ENCODE assay signal across 23 mouse cellular contexts in the genomic region with DNA sequence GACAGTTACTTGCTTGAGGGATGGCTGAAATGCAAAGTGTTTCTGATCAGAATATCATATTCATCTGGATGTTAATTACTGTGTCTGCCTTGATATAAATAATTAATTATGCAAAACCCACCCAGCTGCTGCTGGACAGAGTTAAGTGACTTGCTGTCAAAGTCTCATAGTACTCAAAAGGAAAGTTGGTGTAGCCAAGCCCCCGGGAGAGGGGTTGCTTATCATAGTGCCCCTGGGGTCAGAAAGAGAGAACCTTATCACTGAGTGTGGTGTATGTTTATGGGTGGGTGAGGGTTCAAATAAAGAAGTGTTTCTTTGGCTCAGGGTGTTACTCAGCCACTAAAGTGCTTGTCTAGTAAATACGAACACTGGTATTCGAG.
DNase-seq lines count a peak whose midpoint lies in the region; ATAC-seq lines count a peak whose summit lies in the region.
"Had no signal": no experiment of that assay in that cellular context is flagged by ENCODE, and none has a peak within 500 bp of the region (broad histone marks: within the 10 kb centered on the region; RNA-seq: fewer than 3 reads in every experiment).

No protein-coding gene starts in this region.

- no peak overlapping the region for H3K4me3 ChIP-seq in forebrain, embryonic 11.5 days (ENCODE audit: low read depth, low read length)
- H3K4me3 ChIP-seq in forebrain, embryonic 10.5 days, result no peak overlapping the region
- H3K4me3 ChIP-seq in forebrain, embryonic 12.5 days (replicated peaks), result no peak overlapping the region
- no peak overlapping the region for H3K4me3 ChIP-seq in hindbrain, embryonic 11.5 days (ENCODE audit: low read depth, low read length)
- H3K4me3 ChIP-seq in midbrain, embryonic 13.5 days (replicated peaks), result no peak overlapping the region
- H3K4me3 ChIP-seq: embryonic facial prominence, embryonic 12.5 days; erythroblast, embryonic 14.5 days; left cerebral cortex, adult 2 months; limb, embryonic 10.5 days; megakaryocyte, embryonic 14.5 days; stomach, embryonic 15.5 days had no signal

- no peak for DNase-seq in forebrain, embryonic 11.5 days (ENCODE audit: low spot score)
- no peak for DNase-seq in forebrain, embryonic 10.5 days (ENCODE audit: extremely low spot score, low spot score)
- DNase-seq in hindbrain, embryonic 11.5 days (ENCODE audit: low spot score), result peak; percentile 8
- DNase-seq in thymus, adult 18-20 months, result no peak
- no peak for DNase-seq in urinary bladder, adult 18-20 months (ENCODE audit: low spot score in 2 of 2)
- DNase-seq: adrenal gland, adult 8-10 months; cerebellum, adult 9-10 months; gastrocnemius, postnatal 36 days; kidney, adult 18-20 months; kidney, postnatal 25 days; liver, postnatal 0 days; lung, postnatal 14 days; right cerebral cortex, postnatal 14 days; thymus, adult 2 months had no signal

- no peaks in the 10 kb centered on the region for H3K27me3 ChIP-seq in forebrain, embryonic 11.5 days (ENCODE audit: control insufficient read depth, insufficient read depth, low read length)
- no peaks in the 10 kb centered on the region for H3K27me3 ChIP-seq in forebrain, embryonic 10.5 days (ENCODE audit: poor library complexity, severe bottlenecking)
- H3K27me3 ChIP-seq in forebrain, embryonic 12.5 days, result no peaks in the 10 kb centered on the region
- H3K27me3 ChIP-seq in hindbrain, embryonic 11.5 days (ENCODE audit: control insufficient read depth, insufficient read depth, low read length), result no peaks in the 10 kb centered on the region
- H3K27me3 ChIP-seq in midbrain, embryonic 13.5 days, result no peaks in the 10 kb centered on the region
- H3K27me3 ChIP-seq: embryonic facial prominence, embryonic 12.5 days; megakaryocyte, embryonic 14.5 days; stomach, embryonic 15.5 days had no signal

- 0 out of 2 replicates have a peak overlapping the region, but pooled peaks have one; percentile 8 for H3K27ac ChIP-seq in forebrain, embryonic 11.5 days (ENCODE audit: low read depth, low read length)
- no peak overlapping the region for H3K27ac ChIP-seq in forebrain, embryonic 10.5 days
- peak overlapping the region; percentile 72 for H3K27ac ChIP-seq in forebrain, embryonic 12.5 days
- H3K27ac ChIP-seq in hindbrain, embryonic 11.5 days (ENCODE audit: low read depth, low read length), result peak overlapping the region; percentile 81
- H3K27ac ChIP-seq in midbrain, embryonic 13.5 days, result peak overlapping the region; percentile 63
- H3K27ac ChIP-seq: embryonic facial prominence, embryonic 12.5 days; left cerebral cortex, adult 2 months; limb, embryonic 10.5 days; stomach, embryonic 15.5 days had no signal

- H3K4me1 ChIP-seq in forebrain, embryonic 11.5 days (replicated peaks; ENCODE audit: control insufficient read depth, insufficient read depth, low read length), result no peaks in the 10 kb centered on the region
- H3K4me1 ChIP-seq in forebrain, embryonic 10.5 days, result no peaks in the 10 kb centered on the region
- peaks cover 12% of the 10 kb centered on the region for H3K4me1 ChIP-seq in forebrain, embryonic 12.5 days
- no peaks in the 10 kb centered on the region for H3K4me1 ChIP-seq in hindbrain, embryonic 11.5 days (replicated peaks; ENCODE audit: control insufficient read depth, insufficient read depth, low read length)
- peaks cover 18% of the 10 kb centered on the region for H3K4me1 ChIP-seq in midbrain, embryonic 13.5 days (replicated peaks)
- H3K4me1 ChIP-seq: embryonic facial prominence, embryonic 12.5 days; limb, embryonic 10.5 days; megakaryocyte, embryonic 14.5 days; stomach, embryonic 15.5 days had no signal

- no peak for ATAC-seq in forebrain, embryonic 11.5 days (replicated peaks; ENCODE audit: low FRiP score)
- ATAC-seq in forebrain, embryonic 12.5 days (ENCODE audit: low FRiP score), result no peak
- peak; percentile 14; the same call in 1 of the 2 replicates for ATAC-seq in hindbrain, embryonic 11.5 days (ENCODE audit: low FRiP score)
- ATAC-seq in midbrain, embryonic 13.5 days, result peak; percentile 58
- no peak for ATAC-seq in monocyte, adult 5-6 weeks (replicated peaks; ENCODE audit: insufficient number of reproducible peaks, low FRiP score, low TSS enrichment, poor library complexity, severe bottlenecking)
- ATAC-seq: liver, postnatal 0 days had no signal

- no peak overlapping the region for H3K9ac ChIP-seq in forebrain, embryonic 11.5 days (ENCODE audit: low read length)
- no peak overlapping the region for H3K9ac ChIP-seq in forebrain, embryonic 12.5 days
- no peak overlapping the region for H3K9ac ChIP-seq in hindbrain, embryonic 11.5 days (ENCODE audit: low read depth, low read length)
- H3K9ac ChIP-seq in midbrain, embryonic 13.5 days (replicated peaks), result no peak overlapping the region
- H3K9ac ChIP-seq: embryonic facial prominence, embryonic 12.5 days; liver, postnatal 0 days; stomach, embryonic 15.5 days had no signal

- 75% methylated on average over 3 of the region's 3 CpGs for WGBS in forebrain, embryonic 11.5 days
- WGBS in forebrain, embryonic 10.5 days, result 90% methylated on average over 3 of the region's 3 CpGs
- 79% methylated on average over 3 of the region's 3 CpGs for WGBS in forebrain, embryonic 12.5 days
- 81% methylated on average over 3 of the region's 3 CpGs for WGBS in hindbrain, embryonic 11.5 days
- WGBS in midbrain, embryonic 13.5 days, result 70% methylated on average over 3 of the region's 3 CpGs

- no peaks in the 10 kb centered on the region for H3K9me3 ChIP-seq in forebrain, embryonic 11.5 days (ENCODE audit: control insufficient read depth, low read length)
- no peaks in the 10 kb centered on the region for H3K9me3 ChIP-seq in forebrain, embryonic 10.5 days
- H3K9me3 ChIP-seq in forebrain, embryonic 12.5 days, result no peaks in the 10 kb centered on the region
- H3K9me3 ChIP-seq in hindbrain, embryonic 11.5 days (ENCODE audit: control insufficient read depth, low read length), result no peaks in the 10 kb centered on the region
- H3K9me3 ChIP-seq in midbrain, embryonic 13.5 days, result no peaks in the 10 kb centered on the region
- H3K9me3 ChIP-seq: embryonic facial prominence, embryonic 12.5 days; limb, embryonic 10.5 days; megakaryocyte, embryonic 14.5 days; stomach, embryonic 15.5 days had no signal

- H3K36me3 ChIP-seq in forebrain, embryonic 11.5 days (ENCODE audit: control insufficient read depth, insufficient read depth, low read length), result no peaks in the 10 kb centered on the region
- no peaks in the 10 kb centered on the region for H3K36me3 ChIP-seq in forebrain, embryonic 10.5 days (replicated peaks)
- H3K36me3 ChIP-seq in forebrain, embryonic 12.5 days (replicated peaks), result no peaks in the 10 kb centered on the region
- H3K36me3 ChIP-seq in hindbrain, embryonic 11.5 days (ENCODE audit: control insufficient read depth, insufficient read depth, low read length), result no peaks in the 10 kb centered on the region
- no peaks in the 10 kb centered on the region for H3K36me3 ChIP-seq in midbrain, embryonic 13.5 days
- H3K36me3 ChIP-seq: embryonic facial prominence, embryonic 12.5 days; limb, embryonic 10.5 days; stomach, embryonic 15.5 days had no signal

- no peak overlapping the region for H3K4me2 ChIP-seq in forebrain, embryonic 11.5 days (ENCODE audit: low read depth, low read length, severe bottlenecking)
- no peak overlapping the region for H3K4me2 ChIP-seq in forebrain, embryonic 12.5 days
- no peak overlapping the region for H3K4me2 ChIP-seq in hindbrain, embryonic 11.5 days (replicated peaks; ENCODE audit: low read depth, low read length)
- no peak overlapping the region for H3K4me2 ChIP-seq in midbrain, embryonic 13.5 days (replicated peaks)
- H3K4me2 ChIP-seq: embryonic facial prominence, embryonic 12.5 days; stomach, embryonic 15.5 days had no signal

Comparison
In these comparisons a context has a peak if more than half of its experiments do, and no peak if none do; other contexts are left out.
1. ATAC-seq: peak in hindbrain, embryonic 11.5 days (single experiment) and midbrain, embryonic 13.5 days (single experiment); none in forebrain, embryonic 11.5 days (single experiment), forebrain, embryonic 12.5 days (single experiment) and monocyte, adult 5-6 weeks (single experiment).